Mouse (Mus musculus) embryonic facial prominence, embryonic 14.5 days (tissue): ENCODE results near the gene Arhgef2. TPM values are rescaled to one million over a fixed set of nuclear protein-coding genes. Genes with fewer than 3 reads are reported as not detected.

Experiments
- ATAC-seq: fragments of 200-750 bp; cut with Nextera tagmentation; 2 replicates; pipeline ENCODE4 v1.8.0; 2017; ENCODE audit warnings: low read depth, moderate number of reproducible peaks, moderate TSS enrichment
- DNase-seq: peaks from one replicate; pipeline ENCODE4 v3.0.0-alpha.2; 2015; ENCODE audit warnings: low spot score
- H3K27ac ChIP-seq: fragments of 300-500 bp; sonication (generic); replicated peaks from 2 replicates; pipeline ENCODE4 v1.5.1; 2014; ENCODE audit warnings: low read depth, mild to moderate bottlenecking, low read length, moderate library complexity
- H3K27me3 ChIP-seq: fragments of 300-500 bp; sonication (generic); replicated peaks from 2 replicates; pipeline ENCODE4 v1.6.1; 2014; ENCODE audit warnings: low read length; ENCODE audit not compliant: control insufficient read depth, insufficient read depth
- H3K36me3 ChIP-seq: fragments of 300-500 bp; sonication (generic); 2 replicates; pipeline ENCODE4 v1.6.1; 2014; ENCODE audit warnings: low read length, mixed read lengths; ENCODE audit not compliant: control insufficient read depth, insufficient read depth
- H3K4me1 ChIP-seq: fragments of 300-500 bp; sonication (generic); 2 replicates; pipeline ENCODE4 v1.6.1; 2014; ENCODE audit warnings: antibody characterized with exemption, low read length; ENCODE audit not compliant: control insufficient read depth, insufficient read depth
- H3K4me2 ChIP-seq: fragments of 300-500 bp; sonication (generic); 2 replicates; pipeline ENCODE4 v1.6.1; 2014; ENCODE audit warnings: low read depth, mild to moderate bottlenecking, low read length, moderate library complexity, mixed read lengths
- H3K4me3 ChIP-seq: fragments of 300-500 bp; sonication (generic); 2 replicates; pipeline ENCODE4 v1.5.1; 2014; ENCODE audit warnings: low read depth, mild to moderate bottlenecking, low read length
- H3K9ac ChIP-seq: fragments of 300-500 bp; sonication (generic); 2 replicates; pipeline ENCODE4 v1.6.1; 2014; ENCODE audit warnings: low read depth, mild to moderate bottlenecking, low read length, moderate library complexity, mixed read lengths
- H3K9me3 ChIP-seq: fragments of 300-500 bp; sonication (generic); 2 replicates; pipeline ENCODE4 v1.6.1; 2016; ENCODE audit warnings: low read length; ENCODE audit not compliant: control insufficient read depth
- WGBS: fragments of 180-500 bp; shearing (Covaris S2); extraction: QIAGEN DNeasy Blood & Tissue Kit; methylation state at CpG from one replicate; pipeline ENCODE4 v1.1.7; 2014; 5-methylcytosine and 5-hydroxymethylcytosine counted together
- polyA plus RNA-seq: library from polyadenylated mRNA; unstranded; fragments of >200 nt; fragmentation: Nextera tagmentation; extraction: Ambion mirVana; gene quantifications from 2 replicates; pipeline ENCODE4 v1.2.1, GENCODE M21; 2014

Gene Arhgef2
- polyA plus RNA-seq, 1 experiment from 2014 or later, result 88.0 TPM

GRCm38 (mm10) chr3:88609066-88609465, 3.3 kb downstream of the Arhgef2 start:
- Histone ChIP-seq H3K27me3 (no peaks in the 10 kb centered on the region), H3K9ac (no peak overlapping the region), H3K4me1 (0 out of 2 replicates have a peak, but pooled peaks cover 5% of the 10 kb centered on the region), H3K4me2 (no peak overlapping the region), H3K9me3 (no peaks in the 10 kb centered on the region), H3K4me3 (no peak overlapping the region), H3K36me3 (no peaks in the 10 kb centered on the region), H3K27ac (no peak overlapping the region)
- WGBS, result 70% methylated on average over 4 of the region's 4 CpGs
- ATAC-seq, result no peak
- no peak for DNase-seq

- no peak overlapping the region for H3K4me2 ChIP-seq
- H3K4me3 ChIP-seq, result no peak overlapping the region
- H3K9ac ChIP-seq, result no peak overlapping the region
- H3K36me3 ChIP-seq, result no peaks in the 10 kb centered on the region
- WGBS, result 69% methylated on average over 8 of the region's 8 CpGs
- DNase-seq (no peak), ATAC-seq (no peak)
- H3K27ac ChIP-seq, result no peak overlapping the region; the same call in 1 of the 2 replicates
- H3K27me3 ChIP-seq, result no peaks in the 10 kb centered on the region
- H3K4me1 ChIP-seq, result peaks cover 19% of the 10 kb centered on the region
- H3K9me3 ChIP-seq, result no peaks in the 10 kb centered on the region
Measured at GRCm38 (mm10) chr3:88614418-88614817, 8.7 kb downstream of the Arhgef2 start.

GRCm38 (mm10) chr3:88615117-88615516, 9.4 kb downstream of the Arhgef2 start:
- DNase-seq, result peak; percentile 71
- Histone ChIP-seq H3K4me2 (peak overlapping the region; percentile 43; the same call in 1 of the 2 replicates), H3K9ac (peak overlapping the region; percentile 43; the same call in 1 of the 2 replicates), H3K4me1 (peaks cover 19% of the 10 kb centered on the region), H3K9me3 (no peaks in the 10 kb centered on the region), H3K4me3 (peak overlapping the region; percentile 20), H3K36me3 (no peaks in the 10 kb centered on the region), H3K27me3 (no peaks in the 10 kb centered on the region), H3K27ac (peak overlapping the region; percentile 82)
- peak; percentile 79 for ATAC-seq
- 51% methylated on average over 5 of the region's 5 CpGs for WGBS

- Histone ChIP-seq H3K4me2 (peak overlapping the region; percentile 43), H3K27ac (peak overlapping the region; percentile 82), H3K4me1 (peaks cover 19% of the 10 kb centered on the region), H3K36me3 (no peaks in the 10 kb centered on the region), H3K9me3 (no peaks in the 10 kb centered on the region), H3K27me3 (no peaks in the 10 kb centered on the region), H3K4me3 (peak overlapping the region; percentile 20), H3K9ac (peak overlapping the region; percentile 43)
- ATAC-seq, result peak; percentile 68
- peak; percentile 90 for DNase-seq
- 27% methylated on average over 9 of the region's 9 CpGs for WGBS
Measured at GRCm38 (mm10) chr3:88615902-88616391, 10.2 kb downstream of the Arhgef2 start.

- Histone ChIP-seq H3K9me3 (no peaks in the 10 kb centered on the region), H3K4me3 (peak overlapping the region; percentile 20; the same call in 1 of the 2 replicates), H3K36me3 (no peaks in the 10 kb centered on the region), H3K27ac (peak overlapping the region; percentile 82; the same call in 1 of the 2 replicates), H3K9ac (0 out of 2 replicates have a peak overlapping the region, but pooled peaks have one; percentile 20), H3K4me2 (peak overlapping the region; percentile 43), H3K4me1 (peaks cover 19% of the 10 kb centered on the region), H3K27me3 (no peaks in the 10 kb centered on the region)
- DNase-seq (no peak), ATAC-seq (no peak)
- WGBS, result 70% methylated on average over 3 of the region's 3 CpGs
Measured at GRCm38 (mm10) chr3:88616951-88617500, 11.3 kb downstream of the Arhgef2 start.

GRCm38 (mm10) chr3:88618074-88618871, 12.5 kb downstream of the Arhgef2 start:
- DNase-seq (no peak), ATAC-seq (no peak)
- Histone ChIP-seq H3K9me3 (no peaks in the 10 kb centered on the region), H3K9ac (no peak overlapping the region; the same call in 1 of the 2 replicates), H3K4me1 (peaks cover 19% of the 10 kb centered on the region), H3K27ac (no peak overlapping the region), H3K27me3 (no peaks in the 10 kb centered on the region), H3K4me3 (no peak overlapping the region), H3K4me2 (no peak overlapping the region; the same call in 1 of the 2 replicates), H3K36me3 (no peaks in the 10 kb centered on the region)
- 72% methylated on average over 8 of the region's 8 CpGs for WGBS

GRCm38 (mm10) chr3:88619113-88620097, 13.6 kb downstream of the Arhgef2 start:
- ATAC-seq, result no peak
- no peaks in the 10 kb centered on the region for H3K36me3 ChIP-seq
- peaks cover 28% of the 10 kb centered on the region for H3K4me1 ChIP-seq
- WGBS, result 43% methylated on average over 9 of the region's 9 CpGs
- H3K4me2 ChIP-seq, result peak overlapping the region; percentile 82; the same call in 1 of the 2 replicates
- no peak for DNase-seq
- H3K9ac ChIP-seq, result peak overlapping the region; percentile 26; the same call in 1 of the 2 replicates
- 0 out of 2 replicates have a peak overlapping the region, but pooled peaks have one; percentile 59 for H3K4me3 ChIP-seq
- peak overlapping the region; percentile 93; the same call in 1 of the 2 replicates for H3K27ac ChIP-seq
- H3K9me3 ChIP-seq, result no peaks in the 10 kb centered on the region
- H3K27me3 ChIP-seq, result no peaks in the 10 kb centered on the region
